Mouse (Mus musculus): ENCODE results near the gene Slc23a2. TPM values are rescaled to one million over a fixed set of nuclear protein-coding genes. Genes with fewer than 3 reads are reported as not detected.

The Slc23a2 gene
- polyA plus RNA-seq, 1 experiment from 2014 or later: 11.8 TPM

- 94% methylated on average over 9 of the region's 9 CpGs for WGBS
These were observed 35.9 kb downstream of the Slc23a2 start for GRCm38 (mm10) chr2:132108988-132109387.

GRCm38 (mm10) chr2:132107611-132108010 is 37.3 kb downstream of the Slc23a2 start:
- H3K36me3 ChIP-seq: 0 out of 2 replicates have a peak, but pooled peaks cover 4% of the 10 kb centered on the region
- H3K27ac ChIP-seq: no peak overlapping the region
- no peaks in the 10 kb centered on the region for H3K27me3 ChIP-seq (ENCODE audit: insufficient read depth, poor library complexity, severe bottlenecking)
- WGBS: 75% methylated on average over 9 of the region's 9 CpGs
- DNase-seq (ENCODE audit: low spot score): no peak
- no peak overlapping the region for H3K4me3 ChIP-seq
- H3K4me1 ChIP-seq (replicated peaks): peaks cover 21% of the 10 kb centered on the region
- no peaks in the 10 kb centered on the region for H3K9me3 ChIP-seq

More at GRCm38 (mm10) chr2:132108988-132109387, 35.9 kb downstream of the Slc23a2 start:
- Histone ChIP-seq H3K36me3 (0 out of 2 replicates have a peak, but pooled peaks cover 4% of the 10 kb centered on the region), H3K9me3 (no peaks in the 10 kb centered on the region), H3K27ac (no peak overlapping the region), H3K4me1 (replicated peaks) (peaks cover 10% of the 10 kb centered on the region; the same call in 1 of the 2 replicates), H3K4me3 (no peak overlapping the region), H3K27me3 (ENCODE audit: insufficient read depth, poor library complexity, severe bottlenecking) (no peaks in the 10 kb centered on the region)
- no peak for DNase-seq (ENCODE audit: low spot score)

- H3K9me3 ChIP-seq: no peaks in the 10 kb centered on the region
- peaks cover 23% of the 10 kb centered on the region for H3K4me1 ChIP-seq (replicated peaks)
- no peak for DNase-seq (ENCODE audit: low spot score)
- H3K4me3 ChIP-seq: no peak overlapping the region
- 76% methylated on average over 5 of the region's 5 CpGs for WGBS
- no peaks in the 10 kb centered on the region for H3K27me3 ChIP-seq (ENCODE audit: insufficient read depth, poor library complexity, severe bottlenecking)
- 0 out of 2 replicates have a peak, but pooled peaks cover 4% of the 10 kb centered on the region for H3K36me3 ChIP-seq
- H3K27ac ChIP-seq: no peak overlapping the region
These were observed 38.8 kb downstream of the Slc23a2 start for GRCm38 (mm10) chr2:132106069-132106468.

GRCm38 (mm10) chr2:132103265-132103664 is 41.6 kb downstream of the Slc23a2 start:
- Histone ChIP-seq H3K4me3 (no peak overlapping the region), H3K36me3 (peaks cover 19% of the 10 kb centered on the region), H3K27me3 (ENCODE audit: insufficient read depth, poor library complexity, severe bottlenecking) (no peaks in the 10 kb centered on the region), H3K4me1 (replicated peaks) (peaks cover 27% of the 10 kb centered on the region), H3K27ac (no peak overlapping the region), H3K9me3 (no peaks in the 10 kb centered on the region)
- 9% methylated on average over 8 of the region's 8 CpGs for WGBS
- DNase-seq (ENCODE audit: low spot score): peak; percentile 54

GRCm38 (mm10) chr2:132102505-132103130 is 42.3 kb downstream of the Slc23a2 start:
- Histone ChIP-seq H3K27ac (no peak overlapping the region), H3K36me3 (peaks cover 21% of the 10 kb centered on the region), H3K4me3 (no peak overlapping the region), H3K9me3 (no peaks in the 10 kb centered on the region), H3K4me1 (replicated peaks) (peaks cover 27% of the 10 kb centered on the region), H3K27me3 (ENCODE audit: insufficient read depth, poor library complexity, severe bottlenecking) (no peaks in the 10 kb centered on the region)
- no peak for DNase-seq (ENCODE audit: low spot score)
- whole genome bisulfite sequencing: 77% methylated on average over 10 of the region's 10 CpGs

- Histone ChIP-seq H3K27ac (no peak overlapping the region), H3K27me3 (ENCODE audit: insufficient read depth, poor library complexity, severe bottlenecking) (no peaks in the 10 kb centered on the region), H3K4me1 (replicated peaks) (peaks cover 16% of the 10 kb centered on the region), H3K9me3 (no peaks in the 10 kb centered on the region), H3K36me3 (peaks cover 21% of the 10 kb centered on the region), H3K4me3 (no peak overlapping the region)
- DNase-seq (ENCODE audit: low spot score): no peak
- 69% methylated on average over 9 of the region's 9 CpGs for WGBS
These were observed 45.8 kb downstream of the Slc23a2 start for GRCm38 (mm10) chr2:132098942-132099672.

GRCm38 (mm10) chr2:132098365-132098764 is 46.5 kb downstream of the Slc23a2 start:
- Histone ChIP-seq H3K27ac (no peak overlapping the region), H3K36me3 (peaks cover 21% of the 10 kb centered on the region), H3K27me3 (ENCODE audit: insufficient read depth, poor library complexity, severe bottlenecking) (no peaks in the 10 kb centered on the region), H3K4me3 (no peak overlapping the region), H3K9me3 (no peaks in the 10 kb centered on the region), H3K4me1 (replicated peaks) (peaks cover 13% of the 10 kb centered on the region)
- 92% methylated on average over 4 of the region's 4 CpGs for WGBS
- no peak for DNase-seq (ENCODE audit: low spot score)

- no peaks in the 10 kb centered on the region for H3K9me3 ChIP-seq
- DNase-seq (ENCODE audit: low spot score): no peak
- no peak overlapping the region for H3K4me3 ChIP-seq
- H3K27me3 ChIP-seq (ENCODE audit: insufficient read depth, poor library complexity, severe bottlenecking): no peaks in the 10 kb centered on the region
- H3K36me3 ChIP-seq: peaks cover 21% of the 10 kb centered on the region
- 75% methylated on average over 4 of the region's 4 CpGs for WGBS
- no peak overlapping the region for H3K27ac ChIP-seq
- 0 out of 2 replicates have a peak, but pooled peaks cover 4% of the 10 kb centered on the region for H3K4me1 ChIP-seq (replicated peaks)
These were observed 48.3 kb downstream of the Slc23a2 start for GRCm38 (mm10) chr2:132096582-132096981.

GRCm38 (mm10) chr2:132095821-132096220 is 49.1 kb downstream of the Slc23a2 start:
- WGBS: 89% methylated on average over 6 of the region's 6 CpGs

GRCm38 (mm10) chr2:132094441-132095230 is 50.3 kb downstream of the Slc23a2 start:
- Histone ChIP-seq H3K27ac (no peak overlapping the region), H3K36me3 (peaks cover 14% of the 10 kb centered on the region; the same call in 1 of the 2 replicates), H3K4me3 (no peak overlapping the region), H3K9me3 (no peaks in the 10 kb centered on the region), H3K4me1 (replicated peaks) (peaks cover 15% of the 10 kb centered on the region), H3K27me3 (ENCODE audit: insufficient read depth, poor library complexity, severe bottlenecking) (no peaks in the 10 kb centered on the region)
- 86% methylated on average over 11 of the region's 11 CpGs for WGBS
- no peak for DNase-seq (ENCODE audit: low spot score)

More at GRCm38 (mm10) chr2:132095821-132096220, 49.1 kb downstream of the Slc23a2 start:
- Histone ChIP-seq H3K4me1 (replicated peaks) (0 out of 2 replicates have a peak, but pooled peaks cover 7% of the 10 kb centered on the region), H3K9me3 (no peaks in the 10 kb centered on the region), H3K36me3 (peaks cover 21% of the 10 kb centered on the region), H3K27me3 (ENCODE audit: insufficient read depth, poor library complexity, severe bottlenecking) (no peaks in the 10 kb centered on the region), H3K27ac (no peak overlapping the region), H3K4me3 (no peak overlapping the region)
- no peak for DNase-seq (ENCODE audit: low spot score)

GRCm38 (mm10) chr2:132093739-132094138 is 51.2 kb downstream of the Slc23a2 start:
- no peak overlapping the region for H3K4me3 ChIP-seq
- H3K36me3 ChIP-seq: peaks cover 10% of the 10 kb centered on the region; the same call in 1 of the 2 replicates
- H3K27ac ChIP-seq: no peak overlapping the region
- H3K27me3 ChIP-seq (ENCODE audit: insufficient read depth, poor library complexity, severe bottlenecking): no peaks in the 10 kb centered on the region
- DNase-seq (ENCODE audit: low spot score): no peak
- peaks cover 11% of the 10 kb centered on the region for H3K4me1 ChIP-seq (replicated peaks)
- WGBS: 93% methylated on average over 2 of the region's 2 CpGs
- H3K9me3 ChIP-seq: no peaks in the 10 kb centered on the region

- Histone ChIP-seq H3K27ac (no peak overlapping the region), H3K4me1 (replicated peaks) (peaks cover 11% of the 10 kb centered on the region), H3K9me3 (no peaks in the 10 kb centered on the region), H3K36me3 (peaks cover 10% of the 10 kb centered on the region; the same call in 1 of the 2 replicates), H3K27me3 (ENCODE audit: insufficient read depth, poor library complexity, severe bottlenecking) (no peaks in the 10 kb centered on the region), H3K4me3 (no peak overlapping the region)
- no peak for DNase-seq (ENCODE audit: low spot score)
- WGBS: 95% methylated on average over 1 of the region's 1 CpGs
These were observed 51.6 kb downstream of the Slc23a2 start for GRCm38 (mm10) chr2:132093298-132093697.

Data from hindbrain, embryonic 10.5 days (tissue).